Mouse (Mus musculus): ENCODE measurements at regions not wholly inside any gene's neighbourhood (a gene's known extent, or its start where the extent isn't known, plus 50 kb on each side); places are given as distances from the start of the nearest gene placed in this dataset.

DNA sequence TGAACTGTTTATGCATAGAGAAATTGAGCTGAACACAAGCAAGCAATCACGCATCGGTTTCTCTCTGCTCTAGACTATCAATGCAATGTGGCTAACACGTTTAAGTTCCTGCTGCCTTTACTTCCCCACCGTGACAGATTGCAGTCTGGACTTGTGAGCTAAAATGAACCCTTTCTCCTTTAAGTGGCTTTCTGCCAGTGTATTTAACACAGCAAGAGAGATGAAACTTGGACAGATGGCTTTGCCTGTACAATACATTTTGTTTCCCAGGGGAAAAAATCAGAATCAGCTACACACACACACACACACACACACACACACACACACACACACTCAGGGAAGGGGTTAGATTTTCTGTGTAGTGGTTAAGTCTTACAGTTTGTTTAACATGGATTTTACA is 206.8 kb downstream of the Sp3 start:
- TF ChIP-seq CTCF (IDR thresholded peaks at IDR 0.05) = no peak
- no peak for TF ChIP-seq EP300 (IDR thresholded peaks at IDR 0.05; ENCODE audit: insufficient read depth, low read depth, low read length)
